Mouse (Mus musculus) frontal cortex, postnatal 10 days (tissue): ENCODE measurements around the gene Mbd6.
"Not testable (repeated sequence)": the region's sequence is repeated elsewhere in the genome, so short reads cannot be mapped to it uniquely, and the experiment has no call there.

ENCODE experiments used
- DNase-seq, 2 experiments: peaks; one replicate each; pipeline ENCODE4 v3.0.0; 2022; ENCODE audit warnings: low spot score in 2 of 2, mixed read lengths in 1 of 2

Mbd6 gene

DNA sequence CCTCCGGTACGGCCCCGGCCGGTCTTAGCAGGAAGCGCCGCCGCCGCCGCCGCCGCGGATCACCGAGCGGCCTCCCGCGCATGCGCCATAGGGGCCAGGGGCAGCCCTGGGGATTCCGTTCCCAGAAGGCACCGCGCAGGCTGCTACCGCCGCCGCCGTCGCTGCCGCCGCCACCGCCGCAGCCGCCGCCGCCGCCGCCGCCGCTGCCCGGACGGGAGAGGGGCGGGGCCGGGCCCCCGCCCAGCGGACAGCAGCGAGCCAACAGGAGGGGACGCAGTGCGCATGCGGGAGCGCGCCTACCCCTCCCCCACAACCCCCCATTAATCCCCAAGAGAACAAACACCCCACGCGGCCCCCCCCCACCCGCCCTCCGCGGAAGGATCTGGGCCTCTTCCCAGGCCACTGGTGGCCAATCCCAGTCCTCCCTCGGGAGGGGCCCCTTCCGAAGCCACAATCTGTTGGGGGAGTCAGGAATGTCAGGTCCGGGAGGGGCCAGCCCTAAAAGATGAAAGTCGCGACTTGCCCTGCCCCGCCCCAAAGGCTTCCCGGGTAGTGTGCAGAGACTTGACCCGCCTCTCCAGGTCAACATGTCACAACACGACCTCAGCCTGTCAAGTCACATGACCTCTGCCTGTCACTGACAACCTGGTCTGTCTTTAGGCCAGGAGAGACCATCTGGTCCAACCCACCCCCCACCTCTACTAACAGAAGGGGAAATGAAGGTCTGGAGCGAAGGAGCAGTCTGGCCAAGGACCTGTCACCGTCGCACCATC is at the start of gene Mbd6:
TSS of gene Mbd6 (minus strand) at position 219 of the 773 bp plus-strand sequence.
- peak; percentile 79 to 82 for DNase-seq

DNA sequence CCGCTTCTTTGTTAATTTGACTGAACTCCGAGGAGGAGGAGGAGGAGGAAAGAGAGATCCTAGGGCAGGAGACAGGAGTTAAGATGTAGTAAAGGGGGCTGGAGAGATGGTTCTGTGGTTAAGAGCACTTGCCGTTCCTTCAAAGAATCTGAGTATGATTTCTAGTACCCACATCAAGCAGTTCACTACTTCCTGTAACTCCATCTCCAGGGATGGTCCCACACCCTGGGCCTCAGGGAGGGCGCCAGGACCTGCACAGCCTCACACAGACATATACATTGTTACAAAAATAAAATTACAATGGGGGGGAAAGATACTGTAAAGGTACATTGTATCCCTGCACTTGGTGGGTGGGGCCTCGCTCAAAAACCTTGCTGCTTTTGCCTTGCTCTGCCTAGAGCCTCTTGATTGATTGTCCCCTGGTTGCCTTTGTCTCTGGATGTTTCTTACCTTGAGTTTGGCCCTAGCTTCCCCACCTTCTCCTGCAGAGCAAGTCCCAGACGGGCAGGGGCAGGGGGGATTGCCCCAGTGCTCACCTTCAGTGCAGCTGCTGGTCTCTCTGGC is 48.8 kb upstream of the Mbd6 start:
- DNase-seq, result no peak

DNA sequence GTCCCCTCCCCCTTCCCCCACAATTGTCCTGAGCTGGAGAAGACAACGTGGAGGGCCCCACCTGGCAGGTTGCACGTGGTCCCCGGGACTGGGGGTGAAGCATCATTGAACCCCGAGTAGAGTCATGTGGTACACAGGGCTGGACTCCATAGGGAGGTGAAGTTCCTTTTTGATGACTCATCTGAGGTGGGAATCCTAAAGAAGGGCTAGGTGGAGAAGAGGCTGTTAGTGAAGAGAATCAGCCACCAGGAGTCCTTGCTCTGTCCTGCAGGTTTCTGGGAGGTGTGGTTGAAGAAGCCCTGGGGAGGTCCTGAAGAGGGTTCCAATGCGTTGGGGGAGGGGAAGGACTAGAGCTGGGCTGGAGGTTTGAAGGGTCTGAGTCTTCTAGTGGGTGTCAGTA is 48.1 kb upstream of the Mbd6 start:
- no peak for DNase-seq

DNA sequence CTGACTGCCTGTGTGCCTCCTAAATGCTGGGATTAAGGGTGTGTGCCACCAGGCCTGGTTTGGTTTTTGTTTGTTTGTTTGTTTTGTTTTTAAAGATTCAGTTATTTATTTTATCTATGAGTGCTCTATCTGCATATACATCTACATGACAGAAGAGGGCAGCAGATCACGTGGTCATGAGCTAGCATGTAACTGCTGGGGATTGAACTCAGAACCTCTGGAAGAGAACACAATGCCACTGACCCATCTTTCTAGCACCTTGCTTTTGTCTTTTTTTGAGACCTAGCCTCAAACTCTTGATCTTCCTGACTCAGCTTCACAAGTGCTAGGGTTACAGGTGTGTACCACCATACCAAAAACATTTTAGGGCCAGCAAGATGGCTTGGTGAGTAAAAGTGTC is 46.5 kb upstream of the Mbd6 start:
- no peak for DNase-seq

DNA sequence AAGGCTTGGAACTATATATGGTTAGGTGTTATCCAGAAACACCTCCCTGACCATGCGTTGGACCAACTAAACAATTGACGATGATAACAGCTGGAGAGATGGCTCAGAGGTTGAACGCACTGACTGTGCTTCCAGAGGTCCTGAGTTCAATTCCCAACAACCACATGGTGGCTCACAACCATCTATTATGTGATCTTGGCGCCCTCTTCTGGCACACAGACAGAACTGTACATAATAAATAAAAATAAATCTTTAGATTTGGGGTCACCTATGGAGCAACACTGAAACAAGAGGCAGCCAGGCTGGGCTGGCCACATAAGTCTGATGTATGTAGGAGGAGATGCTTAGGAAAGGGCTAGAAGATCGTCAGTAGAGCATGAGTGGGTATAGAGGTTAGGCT is 44.3 kb upstream of the Mbd6 start:
- DNase-seq, result no peak

DNA sequence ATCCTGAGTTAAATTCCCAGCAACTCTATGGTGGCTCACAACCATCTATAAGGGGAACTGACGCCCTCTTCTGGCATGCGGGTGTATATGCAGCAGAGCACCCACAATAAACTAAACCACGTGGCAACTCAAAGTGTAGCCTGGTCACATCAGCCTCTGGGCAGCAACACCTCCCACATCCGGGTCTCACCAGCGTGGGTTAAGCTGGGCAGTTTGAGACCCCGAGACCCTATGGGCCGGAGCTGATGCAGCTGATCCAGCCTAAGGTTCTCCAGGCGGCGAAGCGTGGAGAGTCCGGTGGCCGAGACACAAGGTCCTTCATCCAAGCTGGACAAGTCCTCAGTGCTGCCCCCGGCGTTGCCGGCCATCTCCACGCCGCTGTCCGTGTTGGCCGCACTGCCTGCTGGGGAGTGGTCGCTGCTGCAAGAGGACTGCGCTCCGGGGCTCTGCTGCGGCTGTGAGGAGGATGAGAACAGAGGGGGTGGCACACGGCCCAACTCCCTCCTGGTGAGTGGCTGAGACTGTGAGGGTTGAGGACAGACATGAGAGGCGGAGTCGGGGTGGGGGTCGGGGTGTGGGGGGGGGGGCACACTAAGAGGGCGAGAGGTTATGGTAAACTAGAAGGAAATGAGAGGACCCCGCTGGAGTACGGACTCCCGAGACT is 43.5 kb upstream of the Mbd6 start:
- DNase-seq, result no peak

DNA sequence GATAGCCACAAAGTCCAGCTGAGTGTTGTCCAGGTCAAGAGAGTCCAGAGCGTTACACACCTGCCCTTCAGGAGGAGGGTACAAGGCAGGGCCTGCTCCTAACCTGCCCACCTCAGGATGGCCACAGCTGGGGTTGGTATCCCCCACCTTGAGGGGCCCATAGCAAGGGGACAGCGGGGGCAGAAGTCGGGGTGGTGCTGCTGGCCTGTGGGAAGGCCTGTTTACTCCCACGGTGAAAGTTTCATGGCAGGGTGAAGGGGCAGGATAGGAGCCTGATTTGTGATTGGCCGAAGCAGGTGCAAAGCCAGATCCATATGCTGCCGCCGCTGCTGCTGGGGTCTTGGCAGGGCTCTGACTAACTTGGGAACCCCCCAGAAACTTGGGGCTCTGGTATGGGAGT is 41.4 kb upstream of the Mbd6 start:
- no peak for DNase-seq

DNA sequence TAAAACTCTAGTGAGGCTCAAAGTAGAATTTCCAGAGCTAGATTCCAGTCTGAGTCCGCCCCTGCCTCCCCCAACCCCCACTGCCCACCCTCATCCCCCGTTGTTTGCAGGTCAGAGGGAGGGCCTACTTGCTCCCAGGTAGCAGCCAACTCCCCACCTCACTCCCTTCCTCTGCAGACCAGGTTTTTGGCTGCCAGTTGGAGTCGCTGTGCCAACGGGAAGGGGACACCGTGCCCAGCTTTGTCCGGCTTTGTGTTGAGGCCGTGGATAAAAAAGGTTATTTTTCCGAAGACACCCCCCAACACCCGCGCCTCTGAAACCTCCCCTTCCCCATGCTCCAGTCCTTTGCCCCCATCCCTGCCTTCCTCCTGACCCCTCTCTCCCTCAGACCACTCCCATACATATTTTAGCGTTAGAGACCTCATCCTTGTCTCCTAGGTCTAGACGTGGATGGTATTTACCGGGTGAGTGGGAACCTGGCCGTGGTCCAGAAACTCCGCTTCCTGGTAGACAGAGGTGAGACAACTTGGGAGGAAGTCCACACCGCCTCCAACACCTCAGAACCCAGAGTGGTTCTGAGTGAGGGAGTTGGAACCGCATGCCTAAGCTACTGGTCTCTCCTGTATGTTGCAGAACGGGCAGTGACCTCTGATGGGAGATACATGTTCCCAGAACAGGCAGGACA is 38.8 kb upstream of the Mbd6 start:
- DNase-seq, result no peak

DNA sequence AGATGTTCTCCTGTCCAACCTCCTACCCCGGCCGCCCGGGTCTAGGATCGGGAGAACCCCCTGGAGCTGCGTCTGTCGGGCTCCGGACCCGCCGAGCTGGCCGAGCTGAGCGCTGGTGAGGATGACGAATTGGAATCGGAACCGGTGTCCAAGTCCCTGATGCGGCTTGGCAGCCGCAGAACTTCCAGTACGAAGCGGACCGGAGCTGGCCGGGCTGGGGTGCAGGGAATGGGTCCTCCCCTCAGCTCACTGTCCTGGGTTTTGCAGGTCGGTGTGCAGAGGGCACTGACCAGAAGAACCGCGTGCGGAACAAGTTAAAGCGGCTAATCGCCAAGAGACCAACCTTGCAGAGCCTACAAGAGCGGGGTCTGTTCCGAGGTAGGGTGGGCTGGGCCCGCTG is 38.0 kb upstream of the Mbd6 start:
- DNase-seq, result no peak

DNA sequence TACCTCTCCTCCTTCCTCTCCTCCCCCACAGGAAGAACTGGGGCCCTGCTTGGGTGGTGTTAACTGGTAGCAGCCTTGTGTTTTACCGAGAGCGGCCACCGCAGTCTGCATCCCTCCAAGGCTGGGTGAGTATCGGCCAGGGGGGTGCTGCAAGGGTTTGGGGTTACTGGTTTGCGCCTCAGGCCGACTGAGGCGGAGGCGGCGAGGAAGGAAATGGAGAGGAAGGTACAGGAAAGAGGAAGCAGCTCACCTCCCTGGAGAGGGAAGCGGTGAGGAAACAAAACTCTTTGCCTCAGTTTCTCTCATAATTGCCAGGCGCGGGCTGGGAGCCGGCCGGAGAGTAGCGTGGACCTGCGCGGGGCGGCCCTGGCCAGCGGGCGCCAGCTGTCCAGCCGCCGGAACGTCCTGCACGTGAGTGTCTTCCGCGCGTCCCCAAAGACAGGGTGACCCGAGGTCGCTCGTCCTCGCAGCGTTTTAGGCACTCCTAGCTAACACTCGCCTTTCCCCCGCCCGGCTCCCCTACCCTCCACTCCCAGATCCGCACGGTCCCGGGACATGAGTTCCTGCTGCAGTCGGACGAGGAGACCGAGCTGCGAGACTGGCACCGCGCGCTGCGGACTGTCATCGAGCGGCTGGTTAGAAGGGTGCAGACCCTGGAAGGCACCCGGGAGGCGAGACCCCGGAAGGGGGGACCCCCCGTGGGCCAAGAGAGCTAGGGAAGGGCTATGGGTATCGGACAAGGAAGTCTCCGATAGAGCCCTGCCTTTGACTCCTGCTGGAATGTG is 37.4 kb upstream of the Mbd6 start:
- DNase-seq, result no peak

DNA sequence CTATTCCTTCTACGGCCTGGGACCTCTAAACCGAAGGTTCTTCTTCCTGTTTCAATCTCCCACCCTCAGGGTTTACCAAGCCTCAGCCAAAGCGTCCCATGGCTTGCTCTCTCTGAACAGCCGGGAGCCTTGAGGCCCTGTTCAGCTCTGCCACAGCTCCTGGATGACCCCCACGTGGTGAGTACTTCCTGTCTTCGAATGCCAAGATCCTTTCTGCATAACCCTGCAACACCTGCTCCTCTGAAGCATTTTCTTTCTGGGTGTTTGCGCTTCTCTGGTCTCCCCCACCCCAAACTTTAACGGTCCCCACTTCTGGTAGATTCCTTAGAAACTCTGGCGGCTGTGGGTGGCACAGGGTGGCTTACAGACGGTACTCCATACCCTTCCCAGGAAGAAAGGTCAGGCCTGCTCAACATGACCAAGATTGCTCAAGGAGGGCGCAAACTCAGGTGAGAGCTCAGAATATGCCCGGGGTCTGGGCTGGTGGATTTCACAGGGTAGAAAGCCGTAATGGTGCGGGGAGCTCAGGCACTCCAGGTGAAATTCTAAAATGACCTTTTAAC is 36.7 kb upstream of the Mbd6 start:
- DNase-seq, result no peak

DNA sequence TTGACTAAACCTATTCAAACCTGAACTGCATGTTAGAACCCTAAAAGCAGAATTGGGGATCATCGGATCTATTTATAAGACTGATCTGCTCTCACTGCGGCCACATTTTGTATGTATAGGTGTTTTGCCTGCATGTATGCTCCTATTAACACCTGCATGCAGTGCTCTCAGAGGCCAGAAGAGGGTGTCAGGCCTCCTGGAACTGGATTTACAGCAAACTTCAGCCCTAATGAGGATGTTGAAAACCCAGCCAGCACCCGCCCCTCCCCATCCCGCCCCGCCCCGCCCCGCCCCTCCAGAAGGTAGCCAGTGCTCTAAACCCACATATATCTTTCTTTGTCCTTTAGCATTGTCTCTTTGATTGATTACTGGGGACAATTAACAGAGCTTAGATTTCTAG is 35.7 kb upstream of the Mbd6 start:
- no peak for DNase-seq

DNA sequence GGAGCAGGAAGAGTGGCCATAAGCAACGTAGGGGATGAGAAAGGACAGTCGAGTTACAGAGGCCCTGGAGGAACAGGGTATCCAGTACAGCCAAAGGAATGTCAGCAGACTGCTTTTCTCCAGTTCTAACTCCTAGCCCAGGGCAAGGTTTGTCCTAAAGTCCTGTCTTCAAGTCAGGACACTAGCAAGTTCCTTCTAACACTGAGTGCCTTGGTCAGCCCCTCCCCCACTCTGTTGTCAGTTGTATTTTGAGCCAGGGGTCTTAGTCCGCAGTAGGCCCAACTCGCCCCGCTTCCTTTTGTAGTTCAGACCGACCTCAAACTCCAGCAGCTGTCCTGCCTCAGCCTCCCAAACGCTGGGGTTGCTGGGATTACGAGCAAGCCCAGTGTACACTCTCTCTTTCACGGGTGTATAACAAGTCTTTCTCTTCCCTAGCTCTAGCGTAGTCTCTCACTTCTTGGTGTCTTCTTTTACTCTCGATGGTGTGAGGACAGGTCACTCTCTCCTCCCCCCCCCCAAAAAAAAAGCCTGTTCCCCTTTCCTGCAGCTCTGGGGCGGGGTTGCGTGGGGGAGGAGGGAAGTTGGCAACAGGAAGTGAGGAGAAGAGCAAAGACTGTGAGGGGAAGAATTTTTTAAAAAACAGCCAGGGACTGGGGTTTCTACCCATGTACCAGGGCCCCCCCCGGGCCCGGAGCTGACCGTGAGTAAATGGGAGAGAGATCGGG is 34.5 kb upstream of the Mbd6 start:
- DNase-seq, result no peak

DNA sequence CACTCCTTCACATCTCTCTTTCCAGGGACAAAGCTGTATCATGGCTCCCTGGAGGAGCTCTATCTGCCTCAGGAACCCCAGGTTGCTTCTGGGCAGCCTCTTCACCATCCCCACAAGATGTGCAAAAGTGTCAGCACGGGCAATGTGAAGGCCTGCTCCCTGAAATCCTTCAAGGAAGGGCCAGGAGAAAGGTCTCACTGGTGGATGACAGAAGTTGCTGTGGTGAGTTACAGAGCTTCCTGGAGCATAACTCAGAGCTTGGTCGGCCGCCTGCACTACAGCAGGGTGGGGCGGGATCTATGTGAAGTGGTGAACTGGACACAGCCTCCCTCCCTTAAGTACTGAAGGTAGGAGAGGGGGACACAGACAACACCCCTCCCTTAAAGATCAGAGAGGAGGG is 33.9 kb upstream of the Mbd6 start:
- no peak for DNase-seq

DNA sequence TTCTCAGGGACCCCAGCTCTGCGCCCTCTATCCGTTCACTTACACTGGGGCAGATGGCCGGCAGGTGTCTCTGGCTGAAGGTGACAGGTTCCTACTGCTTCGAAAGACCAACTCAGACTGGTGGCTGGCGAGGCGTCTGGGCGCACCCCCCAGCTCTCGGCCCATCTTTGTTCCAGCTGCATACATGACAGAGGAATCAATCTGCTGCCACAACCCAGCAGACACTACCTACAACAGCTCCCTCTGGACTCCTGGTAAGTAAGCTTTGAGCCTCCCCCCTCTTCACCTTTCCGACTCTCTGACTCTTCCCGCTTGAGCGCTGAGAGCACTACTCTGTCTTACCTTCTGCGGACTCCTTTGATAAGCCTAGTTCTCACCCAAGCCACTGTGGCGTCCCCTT is 33.4 kb upstream of the Mbd6 start:
- no peak for DNase-seq

DNA sequence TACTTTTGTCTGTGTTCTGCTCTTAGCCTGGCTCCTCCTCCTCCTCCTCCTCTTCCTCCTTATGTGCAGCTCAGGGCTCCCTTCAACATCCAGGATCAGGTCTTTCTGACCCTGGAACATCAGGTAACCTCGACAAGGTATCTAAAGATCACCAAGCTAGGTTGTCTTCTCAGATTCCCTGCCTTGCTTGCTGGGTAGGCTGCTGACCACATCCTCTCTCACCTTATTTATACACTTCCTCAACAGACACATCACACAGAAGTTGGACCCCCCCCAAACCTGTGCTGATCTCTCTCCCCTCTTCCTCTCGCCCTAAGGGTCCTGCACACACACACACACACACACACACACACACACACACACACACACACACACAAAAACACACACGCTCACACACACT is 32.8 kb upstream of the Mbd6 start, which contains the start of gene Arhgap9:
TSS of gene Arhgap9 (plus strand) at position 344 of the 400 bp plus-strand sequence.
- DNase-seq, result no peak

DNA sequence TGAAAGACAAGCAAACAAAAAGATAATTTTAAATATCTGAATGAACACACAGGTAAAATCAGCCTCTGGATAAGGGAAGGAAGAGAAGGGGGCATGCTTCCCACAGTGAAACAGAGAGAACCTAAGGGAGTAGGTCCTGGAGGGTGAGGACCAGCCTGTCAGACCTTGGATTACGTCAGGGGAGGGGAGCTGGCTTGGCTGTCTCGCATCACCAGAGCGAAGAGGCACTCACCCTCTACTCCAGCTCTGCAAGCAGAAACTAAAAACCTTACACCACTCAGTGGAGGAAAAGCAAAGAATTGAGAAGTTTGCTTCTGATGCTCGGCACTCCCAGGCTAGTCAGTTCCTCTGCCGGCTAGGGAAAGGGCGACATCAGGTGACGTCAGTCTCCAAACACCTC is 31.2 kb upstream of the Mbd6 start:
- DNase-seq, result no peak

DNA sequence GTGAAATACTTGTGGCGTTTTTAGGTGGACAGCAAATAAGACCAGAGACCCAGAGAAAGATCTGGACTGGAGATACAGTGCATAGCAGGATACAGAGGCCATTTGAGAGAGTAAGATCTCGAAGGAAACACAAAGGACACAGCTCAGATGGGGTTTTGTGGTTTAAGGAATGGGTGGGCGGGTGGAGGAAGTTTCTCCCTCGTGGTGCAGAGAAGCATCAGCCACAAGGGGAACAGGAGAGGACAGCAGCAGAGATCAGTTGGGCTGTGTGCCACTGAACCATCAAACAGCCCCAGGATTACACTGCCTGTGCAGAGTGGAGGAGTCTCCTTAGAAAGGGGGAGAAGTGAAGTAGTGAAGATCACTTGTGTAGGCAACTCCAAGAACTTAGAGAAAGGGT is 29.2 kb upstream of the Mbd6 start:
- no peak for DNase-seq

DNA sequence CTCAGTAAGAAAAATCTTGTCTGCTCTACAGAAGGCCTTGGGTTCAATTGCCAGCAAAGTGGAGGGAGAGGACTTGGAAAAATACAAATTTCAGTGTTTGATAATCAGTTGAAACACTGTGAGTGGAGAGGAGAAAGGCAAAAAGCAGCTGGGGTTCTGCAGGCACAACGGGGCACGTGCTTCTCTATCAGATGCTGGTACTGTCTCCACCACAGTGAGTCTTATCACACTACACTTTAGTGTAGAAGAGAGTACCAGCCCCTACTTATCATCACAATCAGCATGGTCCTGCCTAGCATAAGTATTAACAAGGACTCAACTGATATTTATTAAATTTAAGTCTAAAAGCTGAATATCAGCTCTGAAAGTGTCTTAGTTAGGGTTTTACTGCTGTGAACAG is 28.5 kb upstream of the Mbd6 start:
- no peak for DNase-seq

DNA sequence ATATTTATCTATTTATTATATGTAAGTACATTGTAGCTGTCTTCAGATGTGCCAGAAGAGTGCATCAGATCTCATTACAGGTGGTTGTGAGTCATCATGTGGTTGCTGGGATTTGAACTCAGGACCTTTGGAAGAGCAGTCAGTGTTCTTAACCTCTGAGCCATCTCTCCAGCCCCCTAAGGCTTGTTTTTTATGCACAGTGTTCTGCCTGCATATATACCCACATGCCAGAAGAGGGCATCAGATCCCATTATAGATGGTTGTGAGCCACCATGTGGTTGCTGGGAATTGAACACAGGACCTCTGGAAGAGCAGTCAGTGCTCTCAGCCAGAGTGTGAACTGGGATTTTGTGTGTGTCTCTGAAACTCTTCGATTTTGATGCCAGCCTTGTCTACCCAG is 26.1 kb upstream of the Mbd6 start:
- not testable (repeated sequence) for DNase-seq

DNA sequence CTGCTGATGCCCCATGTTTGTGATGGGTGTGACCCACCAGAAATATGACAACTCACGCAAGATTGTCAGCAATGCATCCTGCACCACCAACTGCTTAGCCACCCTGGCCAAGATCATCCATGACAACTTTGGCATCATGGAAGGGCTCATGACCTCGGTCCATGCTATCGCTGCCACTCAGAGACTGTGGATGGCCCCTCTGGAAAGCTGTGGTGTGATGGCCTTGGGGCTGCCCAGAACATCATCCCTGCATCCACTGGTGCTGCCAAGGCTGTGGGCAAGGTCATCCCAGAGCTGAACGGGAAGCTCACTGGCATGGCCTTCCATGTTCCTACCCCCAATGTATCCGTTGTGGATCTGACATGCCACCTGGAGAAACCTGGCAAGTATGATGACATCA is 24.7 kb upstream of the Mbd6 start:
- not testable (repeated sequence) for DNase-seq
